Mouse (Mus musculus) MEL (cell line): ENCODE measurements around the gene Gm7356.
"Not testable (repeated sequence)": the region's sequence is repeated elsewhere in the genome, so short reads cannot be mapped to it uniquely, and the experiment has no call there.

Source experiments
- CTCF ChIP-seq, 3 experiments: IDR thresholded peaks in 2 of 3; conservative IDR thresholded peaks in 1 of 3; 2 replicates each; pipeline ENCODE4 v1.5.1; 2011 to 2012; ENCODE audit warnings: low read length in 3 of 3, low read depth in 2 of 3, mild to moderate bottlenecking in 2 of 3, improper control_type of control experiment in 1 of 3, inconsistent platforms in 1 of 3, mixed read lengths in 1 of 3, moderate library complexity in 1 of 3; ENCODE audit not compliant: control insufficient read depth in 1 of 3, insufficient read depth in 1 of 3, poor library complexity in 1 of 3, severe bottlenecking in 1 of 3
- EP300 ChIP-seq, 2 experiments: IDR thresholded peaks; 2 replicates each; pipeline ENCODE4 v1.6.1; 2011; ENCODE audit warnings: improper control_type of control experiment in 2 of 2, low read length in 2 of 2, low read depth in 1 of 2, mild to moderate bottlenecking in 1 of 2
- KAT2A ChIP-seq: conservative IDR thresholded peaks from 2 replicates; pipeline ENCODE4 v1.6.1; 2012; ENCODE audit warnings: low read depth, low read length, improper control_type of control experiment, inconsistent platforms
- MAX ChIP-seq: IDR thresholded peaks from 2 replicates; pipeline ENCODE4 v1.6.1; 2011; ENCODE audit warnings: low read length, improper control_type of control experiment
- NELFE ChIP-seq: IDR thresholded peaks from 2 replicates; pipeline ENCODE4 v1.6.1; 2011; ENCODE audit warnings: low read depth, low read length, improper control_type of control experiment
- POLR2A ChIP-seq, 2 experiments: IDR thresholded peaks; 2 replicates each; pipeline ENCODE4 v1.6.1; 2011 to 2012; ENCODE audit warnings: low read length in 2 of 2, mild to moderate bottlenecking in 2 of 2, control low read depth in 1 of 2, improper control_type of control experiment in 1 of 2, low read depth in 1 of 2, moderate library complexity in 1 of 2; ENCODE audit not compliant: control insufficient read depth in 1 of 2, insufficient read depth in 1 of 2, poor library complexity in 1 of 2
- ZKSCAN1 ChIP-seq: IDR thresholded peaks from 2 replicates; pipeline ENCODE4 v1.6.1; 2012; ENCODE audit warnings: low read depth, mild to moderate bottlenecking, inconsistent platforms, low read length, improper control_type of control experiment, moderate library complexity

GRCm38 (mm10) chr17:13965048-13965447 lies 38.5 kb downstream of the Gm7356 start:
- not testable (repeated sequence) for TF ChIP-seq CTCF (IDR thresholded peaks at IDR 0.05 in 2 of 3, conservative IDR thresholded peaks at IDR 0.05 in 1 of 3; ENCODE audit: control insufficient read depth in 1 of 3, insufficient read depth in 1 of 3, low read depth in 2 of 3, low read length in 3 of 3, poor library complexity in 1 of 3, severe bottlenecking in 1 of 3); MAX; POLR2A (IDR thresholded peaks at IDR 0.05; ENCODE audit: control insufficient read depth in 1 of 2, insufficient read depth in 1 of 2, low read depth in 1 of 2, low read length in 2 of 2, poor library complexity in 1 of 2); NELFE; KAT2A; ZKSCAN1; EP300 (IDR thresholded peaks at IDR 0.05; ENCODE audit: low read depth in 1 of 2, low read length in 2 of 2)
